Mouse (Mus musculus): ENCODE results near the gene Gm20503. TPM values are rescaled to one million over a fixed set of nuclear protein-coding genes. Genes with fewer than 3 reads are reported as not detected.
A peak's percentile ranks its signal among the peaks of the same experiment; 100 is the strongest.

Gm20503 gene
- polyA plus RNA-seq, 1 experiment from 2014 or later = 6.9 TPM

- no peak within 1 kb of the TSS for H3K27ac ChIP-seq (ENCODE audit: low read depth, low read length)
- H3K36me3 ChIP-seq (ENCODE audit: control insufficient read depth, insufficient read depth, low read length) = no peaks in the 10 kb centered on the region
- H3K9me3 ChIP-seq (ENCODE audit: control insufficient read depth, low read length) = no peaks in the 10 kb centered on the region
- peak within 1 kb of the TSS; percentile 55 for H3K4me3 ChIP-seq (ENCODE audit: low read depth, low read length)
- WGBS = 3% methylated on average over 28 of the region's 28 CpGs
- H3K4me2 ChIP-seq (replicated peaks; ENCODE audit: low read depth, low read length) = peak within 1 kb of the TSS; percentile 85
- DNase-seq (ENCODE audit: low spot score) (peak; percentile 87), ATAC-seq (ENCODE audit: low FRiP score) (peak; percentile 67)
- H3K9ac ChIP-seq (ENCODE audit: low read depth, low read length) = peak within 1 kb of the TSS; percentile 66
- no peaks in the 10 kb centered on the region for H3K4me1 ChIP-seq (replicated peaks; ENCODE audit: control insufficient read depth, insufficient read depth, low read length)
- no peaks in the 10 kb centered on the region for H3K27me3 ChIP-seq (ENCODE audit: control insufficient read depth, insufficient read depth, low read length)
These were observed 16.3 kb upstream of the Gm20503 start, which contains the start of gene Ptgr1 for GRCm38 (mm10) chr4:58986540-58987190. TSS of gene Ptgr1 (minus strand) at chr4:58987119.

- H3K4me3 ChIP-seq (ENCODE audit: low read depth, low read length) = no peak overlapping the region
- 81% methylated on average over 7 of the region's 7 CpGs for WGBS
- H3K4me2 ChIP-seq (replicated peaks; ENCODE audit: low read depth, low read length) = no peak overlapping the region
- no peak for DNase-seq (ENCODE audit: low spot score)
- no peak overlapping the region for H3K9ac ChIP-seq (ENCODE audit: low read depth, low read length)
- no peaks in the 10 kb centered on the region for H3K4me1 ChIP-seq (replicated peaks; ENCODE audit: control insufficient read depth, insufficient read depth, low read length)
- no peak for ATAC-seq (ENCODE audit: low FRiP score)
- H3K27me3 ChIP-seq (ENCODE audit: control insufficient read depth, insufficient read depth, low read length) = no peaks in the 10 kb centered on the region
- H3K36me3 ChIP-seq (ENCODE audit: control insufficient read depth, insufficient read depth, low read length) = no peaks in the 10 kb centered on the region
- H3K9me3 ChIP-seq (ENCODE audit: control insufficient read depth, low read length) = no peaks in the 10 kb centered on the region
- H3K27ac ChIP-seq (ENCODE audit: low read depth, low read length) = no peak overlapping the region
These were observed 13.6 kb upstream of the Gm20503 start for GRCm38 (mm10) chr4:58989303-58989898.

GRCm38 (mm10) chr4:58990609-58991434, 12.2 kb upstream of the Gm20503 start:
- Histone ChIP-seq H3K27me3 (ENCODE audit: control insufficient read depth, insufficient read depth, low read length) (no peaks in the 10 kb centered on the region), H3K4me2 (replicated peaks; ENCODE audit: low read depth, low read length) (no peak overlapping the region), H3K27ac (ENCODE audit: low read depth, low read length) (no peak overlapping the region), H3K4me1 (replicated peaks; ENCODE audit: control insufficient read depth, insufficient read depth, low read length) (no peaks in the 10 kb centered on the region), H3K9ac (ENCODE audit: low read depth, low read length) (no peak overlapping the region), H3K4me3 (ENCODE audit: low read depth, low read length) (no peak overlapping the region), H3K9me3 (ENCODE audit: control insufficient read depth, low read length) (no peaks in the 10 kb centered on the region), H3K36me3 (ENCODE audit: control insufficient read depth, insufficient read depth, low read length) (no peaks in the 10 kb centered on the region)
- DNase-seq (ENCODE audit: low spot score) (no peak), ATAC-seq (ENCODE audit: low FRiP score) (no peak)
- 89% methylated on average over 17 of the region's 17 CpGs for WGBS

GRCm38 (mm10) chr4:58992195-58992594, 10.8 kb upstream of the Gm20503 start:
- Histone ChIP-seq H3K4me1 (replicated peaks; ENCODE audit: control insufficient read depth, insufficient read depth, low read length) (no peaks in the 10 kb centered on the region), H3K36me3 (ENCODE audit: control insufficient read depth, insufficient read depth, low read length) (no peaks in the 10 kb centered on the region), H3K27ac (ENCODE audit: low read depth, low read length) (no peak overlapping the region), H3K9me3 (ENCODE audit: control insufficient read depth, low read length) (no peaks in the 10 kb centered on the region), H3K4me3 (ENCODE audit: low read depth, low read length) (no peak overlapping the region), H3K27me3 (ENCODE audit: control insufficient read depth, insufficient read depth, low read length) (no peaks in the 10 kb centered on the region), H3K9ac (ENCODE audit: low read depth, low read length) (no peak overlapping the region), H3K4me2 (replicated peaks; ENCODE audit: low read depth, low read length) (no peak overlapping the region)
- no peak for DNase-seq (ENCODE audit: low spot score)
- ATAC-seq (ENCODE audit: low FRiP score) = no peak
- 91% methylated on average over 5 of the region's 5 CpGs for WGBS

- ATAC-seq (ENCODE audit: low FRiP score) = no peak
- Histone ChIP-seq H3K4me2 (replicated peaks; ENCODE audit: low read depth, low read length) (no peak within 1 kb of the TSS), H3K27me3 (ENCODE audit: control insufficient read depth, insufficient read depth, low read length) (no peaks in the 10 kb centered on the region), H3K27ac (ENCODE audit: low read depth, low read length) (no peak within 1 kb of the TSS), H3K9ac (ENCODE audit: low read depth, low read length) (no peak within 1 kb of the TSS), H3K9me3 (ENCODE audit: control insufficient read depth, low read length) (no peaks in the 10 kb centered on the region), H3K4me3 (ENCODE audit: low read depth, low read length) (no peak within 1 kb of the TSS), H3K4me1 (replicated peaks; ENCODE audit: control insufficient read depth, insufficient read depth, low read length) (no peaks in the 10 kb centered on the region), H3K36me3 (ENCODE audit: control insufficient read depth, insufficient read depth, low read length) (no peaks in the 10 kb centered on the region)
- WGBS = 91% methylated on average over 4 of the region's 4 CpGs
- no peak for DNase-seq (ENCODE audit: low spot score)
These were observed 8.2 kb upstream of the Gm20503 start, which contains the start of gene Dnajc25 for GRCm38 (mm10) chr4:58994762-58995161. TSS of gene Dnajc25 (plus strand) at chr4:58995062.

GRCm38 (mm10) chr4:58995251-58995693, 7.7 kb upstream of the Gm20503 start:
- Histone ChIP-seq H3K27me3 (ENCODE audit: control insufficient read depth, insufficient read depth, low read length) (no peaks in the 10 kb centered on the region), H3K4me2 (replicated peaks; ENCODE audit: low read depth, low read length) (no peak overlapping the region), H3K4me1 (replicated peaks; ENCODE audit: control insufficient read depth, insufficient read depth, low read length) (no peaks in the 10 kb centered on the region), H3K36me3 (ENCODE audit: control insufficient read depth, insufficient read depth, low read length) (no peaks in the 10 kb centered on the region), H3K9ac (ENCODE audit: low read depth, low read length) (no peak overlapping the region), H3K4me3 (ENCODE audit: low read depth, low read length) (no peak overlapping the region), H3K27ac (ENCODE audit: low read depth, low read length) (no peak overlapping the region), H3K9me3 (ENCODE audit: control insufficient read depth, low read length) (no peaks in the 10 kb centered on the region)
- ATAC-seq (ENCODE audit: low FRiP score) (no peak), DNase-seq (ENCODE audit: low spot score) (no peak)
- 74% methylated on average over 8 of the region's 8 CpGs for WGBS

GRCm38 (mm10) chr4:58997081-58997480, 5.9 kb upstream of the Gm20503 start:
- Histone ChIP-seq H3K4me1 (replicated peaks; ENCODE audit: control insufficient read depth, insufficient read depth, low read length) (no peaks in the 10 kb centered on the region), H3K27ac (ENCODE audit: low read depth, low read length) (no peak overlapping the region), H3K9me3 (ENCODE audit: control insufficient read depth, low read length) (no peaks in the 10 kb centered on the region), H3K9ac (ENCODE audit: low read depth, low read length) (no peak overlapping the region), H3K27me3 (ENCODE audit: control insufficient read depth, insufficient read depth, low read length) (no peaks in the 10 kb centered on the region), H3K4me2 (replicated peaks; ENCODE audit: low read depth, low read length) (no peak overlapping the region), H3K36me3 (ENCODE audit: control insufficient read depth, insufficient read depth, low read length) (no peaks in the 10 kb centered on the region), H3K4me3 (ENCODE audit: low read depth, low read length) (no peak overlapping the region)
- ATAC-seq (ENCODE audit: low FRiP score) (no peak), DNase-seq (ENCODE audit: low spot score) (no peak)
- 72% methylated on average over 5 of the region's 5 CpGs for whole genome bisulfite sequencing

- Histone ChIP-seq H3K4me2 (replicated peaks; ENCODE audit: low read depth, low read length) (no peak overlapping the region), H3K27me3 (ENCODE audit: control insufficient read depth, insufficient read depth, low read length) (no peaks in the 10 kb centered on the region), H3K36me3 (ENCODE audit: control insufficient read depth, insufficient read depth, low read length) (no peaks in the 10 kb centered on the region), H3K9ac (ENCODE audit: low read depth, low read length) (no peak overlapping the region), H3K4me1 (replicated peaks; ENCODE audit: control insufficient read depth, insufficient read depth, low read length) (no peaks in the 10 kb centered on the region), H3K9me3 (ENCODE audit: control insufficient read depth, low read length) (no peaks in the 10 kb centered on the region), H3K4me3 (ENCODE audit: low read depth, low read length) (no peak overlapping the region), H3K27ac (ENCODE audit: low read depth, low read length) (no peak overlapping the region)
- WGBS = 97% methylated on average over 1 of the region's 1 CpGs
- ATAC-seq (ENCODE audit: low FRiP score) (no peak), DNase-seq (ENCODE audit: low spot score) (no peak)
These were observed 4.3 kb upstream of the Gm20503 start for GRCm38 (mm10) chr4:58998688-58999087.
